Mouse (Mus musculus) embryonic facial prominence, embryonic 15.5 days (tissue): Measurements from ENCODE around the gene Tmem8b. TPM values are rescaled to one million over a fixed set of nuclear protein-coding genes. Genes with fewer than 3 reads are reported as not detected.

Source experiments
- ATAC-seq: fragments of 200-750 bp; cut with Nextera tagmentation; 2 replicates; pipeline ENCODE4 v1.8.0; 2017; ENCODE audit warnings: low read depth, moderate TSS enrichment; ENCODE audit not compliant: insufficient number of reproducible peaks, low FRiP score, low TSS enrichment
- H3K27ac ChIP-seq: fragments of 300-500 bp; sonication (generic); replicated peaks from 2 replicates; pipeline ENCODE4 v1.5.1; 2015; ENCODE audit warnings: mild to moderate bottlenecking, inconsistent platforms
- H3K27me3 ChIP-seq: fragments of 300-500 bp; sonication (generic); 2 replicates; pipeline ENCODE4 v1.6.1; 2015; ENCODE audit warnings: inconsistent platforms
- H3K36me3 ChIP-seq: fragments of 300-500 bp; sonication (generic); 2 replicates; pipeline ENCODE4 v1.6.1; 2015; ENCODE audit warnings: mild to moderate bottlenecking, inconsistent platforms
- H3K4me1 ChIP-seq: fragments of 300-500 bp; sonication (generic); 2 replicates; pipeline ENCODE4 v1.6.1; 2015; ENCODE audit warnings: inconsistent platforms
- H3K4me2 ChIP-seq: fragments of 300-500 bp; sonication (generic); replicated peaks from 2 replicates; pipeline ENCODE4 v1.6.1; 2015; ENCODE audit warnings: mild to moderate bottlenecking, inconsistent platforms
- H3K4me3 ChIP-seq: fragments of 300-500 bp; sonication (generic); replicated peaks from 2 replicates; pipeline ENCODE4 v1.5.1; 2015; ENCODE audit warnings: mild to moderate bottlenecking, inconsistent platforms
- H3K9ac ChIP-seq: fragments of 300-500 bp; sonication (generic); 2 replicates; pipeline ENCODE4 v1.6.1; 2015; ENCODE audit warnings: inconsistent platforms
- H3K9me3 ChIP-seq: fragments of 300-500 bp; sonication (generic); replicated peaks from 2 replicates; pipeline ENCODE4 v1.6.1; 2016; ENCODE audit warnings: inconsistent platforms
- WGBS: fragments of 180-500 bp; shearing (Covaris S2); methylation state at CpG from one replicate; pipeline ENCODE4 v1.1.7; 2015; 5-methylcytosine and 5-hydroxymethylcytosine counted together
- polyA plus RNA-seq: library from polyadenylated mRNA; unstranded; fragments of >200 nt; fragmentation: Nextera tagmentation; extraction: Ambion mirVana; gene quantifications from 2 replicates; pipeline ENCODE4 v1.2.1, GENCODE M21; 2015

Tmem8b gene
- polyA plus RNA-seq, 1 experiment from 2014 or later, result 6.1 TPM

GRCm38 (mm10) chr4:43722191-43722590, 53.4 kb downstream of the Tmem8b start:
- 87% methylated on average over 4 of the region's 4 CpGs for WGBS
- H3K27ac ChIP-seq, result no peak overlapping the region
- H3K4me3 ChIP-seq, result no peak overlapping the region
- no peaks in the 10 kb centered on the region for H3K9me3 ChIP-seq
- no peak overlapping the region for H3K9ac ChIP-seq
- H3K4me1 ChIP-seq, result peaks cover 24% of the 10 kb centered on the region
- no peak for ATAC-seq
- no peak overlapping the region for H3K4me2 ChIP-seq
- H3K27me3 ChIP-seq, result no peaks in the 10 kb centered on the region
- no peaks in the 10 kb centered on the region for H3K36me3 ChIP-seq

- Histone ChIP-seq H3K27me3 (no peaks in the 10 kb centered on the region), H3K27ac (no peak overlapping the region), H3K4me1 (peaks cover 45% of the 10 kb centered on the region), H3K4me2 (no peak overlapping the region), H3K36me3 (no peaks in the 10 kb centered on the region), H3K4me3 (no peak overlapping the region), H3K9me3 (no peaks in the 10 kb centered on the region), H3K9ac (no peak overlapping the region)
- 47% methylated on average over 1 of the region's 1 CpGs for WGBS
- no peak for ATAC-seq
Measured at GRCm38 (mm10) chr4:43724764-43725163, 56.0 kb downstream of the Tmem8b start.

- WGBS, result 60% methylated on average over 12 of the region's 12 CpGs
- Histone ChIP-seq H3K4me3 (no peak overlapping the region), H3K4me1 (peaks cover 37% of the 10 kb centered on the region), H3K27me3 (no peaks in the 10 kb centered on the region), H3K27ac (0 out of 2 replicates have a peak overlapping the region, but pooled peaks have one; percentile 51), H3K9ac (no peak overlapping the region), H3K9me3 (no peaks in the 10 kb centered on the region), H3K36me3 (no peaks in the 10 kb centered on the region), H3K4me2 (no peak overlapping the region)
- 0 out of 2 replicates have a peak, but pooled peaks have one; percentile 15 for ATAC-seq
Measured at GRCm38 (mm10) chr4:43726228-43726993, 57.6 kb downstream of the Tmem8b start.

- no peak within 1 kb of the TSS for H3K4me2 ChIP-seq
- H3K4me3 ChIP-seq, result no peak within 1 kb of the TSS
- H3K27me3 ChIP-seq, result no peaks in the 10 kb centered on the region
- no peaks in the 10 kb centered on the region for H3K9me3 ChIP-seq
- WGBS, result 11% methylated on average over 3 of the region's 3 CpGs
- ATAC-seq, result peak; percentile 81; the same call in 1 of the 2 replicates
- H3K27ac ChIP-seq, result peak within 1 kb of the TSS; percentile 51; the same call in 1 of the 2 replicates
- H3K9ac ChIP-seq, result no peak within 1 kb of the TSS
- H3K4me1 ChIP-seq, result peaks cover 37% of the 10 kb centered on the region
- H3K36me3 ChIP-seq, result no peaks in the 10 kb centered on the region
Measured at GRCm38 (mm10) chr4:43726995-43727394, 58.2 kb downstream of the Tmem8b start, which contains the start of gene Hrct1. TSS of gene Hrct1 (plus strand) at chr4:43727188.

GRCm38 (mm10) chr4:43727718-43728575, 59.2 kb downstream of the Tmem8b start:
- H3K9me3 ChIP-seq, result no peaks in the 10 kb centered on the region
- H3K36me3 ChIP-seq, result no peaks in the 10 kb centered on the region
- peaks cover 37% of the 10 kb centered on the region for H3K4me1 ChIP-seq
- no peak overlapping the region for H3K9ac ChIP-seq
- H3K4me2 ChIP-seq, result no peak overlapping the region
- no peaks in the 10 kb centered on the region for H3K27me3 ChIP-seq
- peak overlapping the region; percentile 23; the same call in 1 of the 2 replicates for H3K27ac ChIP-seq
- no peak for ATAC-seq
- H3K4me3 ChIP-seq, result no peak overlapping the region
- 75% methylated on average over 7 of the region's 7 CpGs for WGBS

GRCm38 (mm10) chr4:43728576-43728954, 59.8 kb downstream of the Tmem8b start:
- no peaks in the 10 kb centered on the region for H3K9me3 ChIP-seq
- H3K36me3 ChIP-seq, result no peaks in the 10 kb centered on the region
- H3K27ac ChIP-seq, result peak overlapping the region; percentile 23; the same call in 1 of the 2 replicates
- no peak overlapping the region for H3K9ac ChIP-seq
- no peak overlapping the region for H3K4me2 ChIP-seq
- H3K27me3 ChIP-seq, result no peaks in the 10 kb centered on the region
- H3K4me3 ChIP-seq, result no peak overlapping the region
- peaks cover 37% of the 10 kb centered on the region for H3K4me1 ChIP-seq
- WGBS, result 31% methylated on average over 4 of the region's 5 CpGs
- ATAC-seq, result 0 out of 2 replicates have a peak, but pooled peaks have one; percentile 3

- Histone ChIP-seq H3K4me2 (no peak overlapping the region), H3K9me3 (no peaks in the 10 kb centered on the region), H3K4me1 (peaks cover 37% of the 10 kb centered on the region), H3K9ac (no peak overlapping the region), H3K4me3 (no peak overlapping the region), H3K36me3 (no peaks in the 10 kb centered on the region), H3K27me3 (no peaks in the 10 kb centered on the region), H3K27ac (peak overlapping the region; percentile 22; the same call in 1 of the 2 replicates)
- ATAC-seq, result no peak
- 59% methylated on average over 3 of the region's 3 CpGs for WGBS
Measured at GRCm38 (mm10) chr4:43729126-43729525, 60.4 kb downstream of the Tmem8b start.

- WGBS, result 64% methylated on average over 14 of the region's 14 CpGs
- Histone ChIP-seq H3K9me3 (no peaks in the 10 kb centered on the region), H3K27ac (peak within 1 kb of the TSS; percentile 22; the same call in 1 of the 2 replicates), H3K27me3 (no peaks in the 10 kb centered on the region), H3K9ac (no peak within 1 kb of the TSS), H3K4me2 (no peak within 1 kb of the TSS), H3K4me1 (peaks cover 37% of the 10 kb centered on the region), H3K4me3 (no peak within 1 kb of the TSS), H3K36me3 (no peaks in the 10 kb centered on the region)
- ATAC-seq, result no peak
Measured at GRCm38 (mm10) chr4:43729794-43730550, 61.2 kb downstream of the Tmem8b start, which contains the start of gene Spaar. TSS of gene Spaar (plus strand) at chr4:43730034.

- 76% methylated on average over 21 of the region's 21 CpGs for WGBS
- no peak overlapping the region for H3K4me2 ChIP-seq
Measured at GRCm38 (mm10) chr4:43730750-43731297, 62.1 kb downstream of the Tmem8b start.

GRCm38 (mm10) chr4:43732171-43732570, 63.4 kb downstream of the Tmem8b start:
- H3K9ac ChIP-seq, result no peak overlapping the region
- H3K9me3 ChIP-seq, result no peaks in the 10 kb centered on the region
- no peak overlapping the region for H3K4me3 ChIP-seq
- ATAC-seq, result no peak
- no peaks in the 10 kb centered on the region for H3K27me3 ChIP-seq
- H3K4me2 ChIP-seq, result no peak overlapping the region
- no peaks in the 10 kb centered on the region for H3K36me3 ChIP-seq
- H3K27ac ChIP-seq, result no peak overlapping the region
- WGBS, result 19% methylated on average over 1 of the region's 1 CpGs
- H3K4me1 ChIP-seq, result peaks cover 25% of the 10 kb centered on the region

More at GRCm38 (mm10) chr4:43730750-43731297, 62.1 kb downstream of the Tmem8b start:
- no peaks in the 10 kb centered on the region for H3K9me3 ChIP-seq
- H3K9ac ChIP-seq, result no peak overlapping the region
- H3K36me3 ChIP-seq, result no peaks in the 10 kb centered on the region
- no peak overlapping the region for H3K4me3 ChIP-seq
- peaks cover 37% of the 10 kb centered on the region for H3K4me1 ChIP-seq
- ATAC-seq, result no peak
- no peak overlapping the region for H3K27ac ChIP-seq
- H3K27me3 ChIP-seq, result no peaks in the 10 kb centered on the region
